Mouse (Mus musculus): ENCODE data around the gene Cipc.

Cipc gene

GRCm38 (mm10) chr12:86994166-86994565 is 47.3 kb downstream of the Cipc start:
- DNase-seq = no peak

GRCm38 (mm10) chr12:86994776-86995175 is 47.9 kb downstream of the Cipc start:
- DNase-seq = no peak

- no peak for DNase-seq
Observed at GRCm38 (mm10) chr12:86995931-86996330, 49.1 kb downstream of the Cipc start.

GRCm38 (mm10) chr12:86998699-86999098 is 51.9 kb downstream of the Cipc start:
- no peak for DNase-seq

GRCm38 (mm10) chr12:86999283-86999820 is 52.5 kb downstream of the Cipc start:
- DNase-seq = no peak

- DNase-seq = no peak
Observed at GRCm38 (mm10) chr12:87000151-87000839, 53.5 kb downstream of the Cipc start.

- no peak for DNase-seq
Observed at GRCm38 (mm10) chr12:87000840-87001176, 54.0 kb downstream of the Cipc start.

- no peak for DNase-seq
Observed at GRCm38 (mm10) chr12:87002209-87002608, 55.4 kb downstream of the Cipc start.

GRCm38 (mm10) chr12:87002815-87003214 is 56.0 kb downstream of the Cipc start:
- DNase-seq = no peak

GRCm38 (mm10) chr12:87003606-87004005 is 56.8 kb downstream of the Cipc start:
- no peak for DNase-seq

GRCm38 (mm10) chr12:87004596-87004995 is 57.8 kb downstream of the Cipc start:
- no peak for DNase-seq

Data from thymus, postnatal 25 days (tissue).